Mouse (Mus musculus) neutrophil, adult 65 days (primary cell): ENCODE measurements around the gene Tiparp. TPM values are rescaled to one million over a fixed set of nuclear protein-coding genes. Genes with fewer than 3 reads are reported as not detected.

Experiments used
- total RNA-seq: library from RNA; stranded (reverse); gene quantifications from 2 replicates; pipeline ENCODE4 v1.2.4, GENCODE M21; 2023

Gene Tiparp
- 78.0 and 78.2 TPM in 2 replicates for total RNA-seq

GRCm38 (mm10) chr3:65527691-65528601 is at the start of gene Tiparp:
Gene Tiparp, plus strand, starts transcription at chr3:65528410.

Other genes starting within 250 kb of the Tiparp start
- 101 and 105 TPM in 2 replicates for gene Ssr3, start 135.8 kb upstream of the Tiparp start, total RNA-seq
- gene Lekr1, start 137.8 kb downstream of the Tiparp start, total RNA-seq: 0.60 and 0.95 TPM in 2 replicates